Comparison of ENCODE assay signal across 26 mouse cellular contexts in genomic region chr8:9865150-9865549, GRCm38 (mm10). TPM values are rescaled to one million over a fixed set of nuclear protein-coding genes. Genes with fewer than 3 reads are reported as not detected.
DNase-seq lines count a peak whose midpoint lies in the region.
"Had no signal": no experiment of that assay in that cellular context is flagged by ENCODE, and none has a peak within 500 bp of the region (broad histone marks: within the 10 kb centered on the region; RNA-seq: fewer than 3 reads in every experiment).

No protein-coding gene starts in this region.

- intact Hi-C loops in heart, postnatal 14 days (cut with DNase I): no loop called here

- peak; percentile 63 for DNase-seq in right cerebral cortex, adult 18-20 months
- DNase-seq in right cerebral cortex, postnatal 4 days: no peak
- DNase-seq in left cerebral cortex, adult 9 months (ENCODE audit: low spot score in 2 of 2): peak; percentile 4 to 41
- DNase-seq in right cerebral cortex, postnatal 10 days (ENCODE audit: low spot score in 2 of 2): peak; percentile 61 to 77
- no peak for DNase-seq in thymus, postnatal 4 days
- no peak for DNase-seq in heart, postnatal 14 days
- no peak for DNase-seq in lung, postnatal 25 days (ENCODE audit: low spot score)
- DNase-seq: B cell, adult 2 months; cerebellum, adult 11-12 months; cerebellum, postnatal 10 days; gastrocnemius, postnatal 25 days; heart, adult 2 months; kidney, adult 11 months; kidney, postnatal 10 days; lung, adult 2 months; lung, postnatal 36 days; midbrain, embryonic 14.5 days; retina, postnatal 1 day; thymus, postnatal 14 days had no signal

RNA-seq across cellular contexts. Expression of gene Gm10217, which starts 1.1 kb away (rescaled TPM):
- total RNA-seq in heart, postnatal 14 days (2021): not detected
- total RNA-seq: adrenal gland, adult 18-20 months; adrenal gland, postnatal 4 days; CH12.LX; G1E; gastrocnemius, postnatal 25 days; heart, adult 2 months; heart, postnatal 25 days; layer of hippocampus, adult 18-20 months; layer of hippocampus, postnatal 14 days had no signal

Comparison
In these comparisons a context has a peak if more than half of its experiments do, and no peak if none do; other contexts are left out.
1. DNase-seq: peak in right cerebral cortex, adult 18-20 months (single experiment), left cerebral cortex, adult 9 months (2 of 2) and right cerebral cortex, postnatal 10 days (2 of 2); none in right cerebral cortex, postnatal 4 days (single experiment), thymus, postnatal 4 days (single experiment), heart, postnatal 14 days (0 of 2) and lung, postnatal 25 days (single experiment).